Mouse (Mus musculus): ENCODE results near the gene Txlna. TPM values are rescaled to one million over a fixed set of nuclear protein-coding genes. Genes with fewer than 3 reads are reported as not detected.

Gene Txlna
- total and polyA plus RNA-seq, 2 experiments from 2014 or later: 29.3 to 31.6 TPM

GRCm38 (mm10) chr4:129615801-129616290 is 25.0 kb downstream of the Txlna start:
- DNase-seq (ENCODE audit: low spot score) (no peak), ATAC-seq (no peak)
- Histone ChIP-seq H3K9me3 (ENCODE audit: low read length) (no peaks in the 10 kb centered on the region), H3K4me3 (ENCODE audit: low read length) (no peak overlapping the region), H3K9ac (replicated peaks; ENCODE audit: low read length) (no peak overlapping the region), H3K36me3 (ENCODE audit: insufficient read depth, low read length) (no peaks in the 10 kb centered on the region), H3K27me3 (ENCODE audit: insufficient read depth, low read length) (no peaks in the 10 kb centered on the region), H3K27ac (no peak overlapping the region), H3K4me1 (ENCODE audit: insufficient read depth, low read length) (peaks cover 4% of the 10 kb centered on the region), H3K4me2 (ENCODE audit: low read depth, low read length) (no peak overlapping the region)
- 86% methylated on average over 9 of the region's 9 CpGs for WGBS
- no peak for TF ChIP-seq CTCF (IDR thresholded peaks at IDR 0.05; ENCODE audit: low read depth)

DNA sequence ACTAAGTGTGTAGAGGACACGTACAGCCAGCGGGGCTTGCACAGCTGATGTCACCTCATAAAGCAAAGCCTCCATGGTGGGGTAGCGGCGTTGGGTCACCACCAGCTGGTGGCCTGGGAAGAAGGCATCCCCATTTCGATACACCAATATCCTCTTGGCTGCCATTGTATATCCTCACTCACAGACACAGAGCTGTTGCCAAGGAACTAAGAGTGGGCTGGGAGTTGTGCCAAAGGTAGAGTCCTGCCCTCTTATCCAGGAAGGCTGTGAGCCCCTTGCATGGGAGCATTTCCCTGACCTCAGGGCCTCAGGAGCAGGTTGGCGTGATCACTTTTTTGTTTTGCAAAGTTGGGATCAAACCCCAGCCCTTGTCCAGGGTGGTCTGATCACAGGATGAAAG is 26.8 kb downstream of the Txlna start, which contains the start of gene Dcdc2b:
Gene Dcdc2b, minus strand, starts transcription at position 165 of the 400 bp plus-strand sequence.
- H3K9me3 ChIP-seq (ENCODE audit: low read length): no peaks in the 10 kb centered on the region
- TF ChIP-seq CTCF (IDR thresholded peaks at IDR 0.05; ENCODE audit: low read depth): no peak
- no peak within 1 kb of the TSS for H3K9ac ChIP-seq (replicated peaks; ENCODE audit: low read length)
- 56% methylated on average over 6 of the region's 6 CpGs for WGBS
- peaks cover 4% of the 10 kb centered on the region; the same call in 1 of the 2 replicates for H3K36me3 ChIP-seq (ENCODE audit: insufficient read depth, low read length)
- DNase-seq (ENCODE audit: low spot score) (peak; percentile 39), ATAC-seq (no peak)
- H3K4me3 ChIP-seq (ENCODE audit: low read length): no peak within 1 kb of the TSS
- H3K4me1 ChIP-seq (ENCODE audit: insufficient read depth, low read length): peaks cover 4% of the 10 kb centered on the region
- H3K4me2 ChIP-seq (ENCODE audit: low read depth, low read length): no peak within 1 kb of the TSS
- H3K27me3 ChIP-seq (ENCODE audit: insufficient read depth, low read length): no peaks in the 10 kb centered on the region
- peak within 1 kb of the TSS; percentile 45; the same call in 1 of the 2 replicates for H3K27ac ChIP-seq

- Histone ChIP-seq H3K9ac (replicated peaks; ENCODE audit: low read length) (no peak overlapping the region), H3K36me3 (ENCODE audit: insufficient read depth, low read length) (peaks cover 10% of the 10 kb centered on the region), H3K4me2 (ENCODE audit: low read depth, low read length) (no peak overlapping the region), H3K9me3 (ENCODE audit: low read length) (no peaks in the 10 kb centered on the region), H3K27me3 (ENCODE audit: insufficient read depth, low read length) (no peaks in the 10 kb centered on the region), H3K4me3 (ENCODE audit: low read length) (no peak overlapping the region), H3K4me1 (ENCODE audit: insufficient read depth, low read length) (no peaks in the 10 kb centered on the region), H3K27ac (no peak overlapping the region)
- TF ChIP-seq CTCF (IDR thresholded peaks at IDR 0.05; ENCODE audit: low read depth): no peak
- WGBS: 68% methylated on average over 4 of the region's 4 CpGs
- ATAC-seq (no peak), DNase-seq (ENCODE audit: low spot score) (no peak)
Observed at GRCm38 (mm10) chr4:129610472-129610871, 30.4 kb downstream of the Txlna start.

- TF ChIP-seq CTCF (IDR thresholded peaks at IDR 0.05; ENCODE audit: low read depth): no peak
- WGBS: 83% methylated on average over 4 of the region's 4 CpGs
Observed at GRCm38 (mm10) chr4:129610026-129610425, 30.8 kb downstream of the Txlna start.

GRCm38 (mm10) chr4:129609139-129609631 is 31.7 kb downstream of the Txlna start:
- no peak overlapping the region for H3K4me3 ChIP-seq (ENCODE audit: low read length)
- peaks cover 21% of the 10 kb centered on the region for H3K36me3 ChIP-seq (ENCODE audit: insufficient read depth, low read length)
- no peaks in the 10 kb centered on the region for H3K27me3 ChIP-seq (ENCODE audit: insufficient read depth, low read length)
- peak; percentile 13; the same call in 1 of the 2 replicates for ATAC-seq
- no peaks in the 10 kb centered on the region for H3K4me1 ChIP-seq (ENCODE audit: insufficient read depth, low read length)
- 76% methylated on average over 12 of the region's 12 CpGs for WGBS
- no peaks in the 10 kb centered on the region for H3K9me3 ChIP-seq (ENCODE audit: low read length)
- H3K9ac ChIP-seq (replicated peaks; ENCODE audit: low read length): 0 out of 2 replicates have a peak overlapping the region, but pooled peaks have one; percentile 4
- DNase-seq (ENCODE audit: low spot score): no peak
- no peak overlapping the region for H3K4me2 ChIP-seq (ENCODE audit: low read depth, low read length)
- no peak for TF ChIP-seq CTCF (IDR thresholded peaks at IDR 0.05; ENCODE audit: low read depth)
- H3K27ac ChIP-seq: peak overlapping the region; percentile 8; the same call in 1 of the 2 replicates

More at GRCm38 (mm10) chr4:129610026-129610425, 30.8 kb downstream of the Txlna start:
- peaks cover 13% of the 10 kb centered on the region for H3K36me3 ChIP-seq (ENCODE audit: insufficient read depth, low read length)
- H3K27ac ChIP-seq: no peak overlapping the region
- no peak for ATAC-seq
- no peaks in the 10 kb centered on the region for H3K27me3 ChIP-seq (ENCODE audit: insufficient read depth, low read length)
- no peak overlapping the region for H3K4me2 ChIP-seq (ENCODE audit: low read depth, low read length)
- H3K9me3 ChIP-seq (ENCODE audit: low read length): no peaks in the 10 kb centered on the region
- no peak overlapping the region for H3K4me3 ChIP-seq (ENCODE audit: low read length)
- no peak overlapping the region for H3K9ac ChIP-seq (replicated peaks; ENCODE audit: low read length)
- no peaks in the 10 kb centered on the region for H3K4me1 ChIP-seq (ENCODE audit: insufficient read depth, low read length)
- no peak for DNase-seq (ENCODE audit: low spot score)

DNA sequence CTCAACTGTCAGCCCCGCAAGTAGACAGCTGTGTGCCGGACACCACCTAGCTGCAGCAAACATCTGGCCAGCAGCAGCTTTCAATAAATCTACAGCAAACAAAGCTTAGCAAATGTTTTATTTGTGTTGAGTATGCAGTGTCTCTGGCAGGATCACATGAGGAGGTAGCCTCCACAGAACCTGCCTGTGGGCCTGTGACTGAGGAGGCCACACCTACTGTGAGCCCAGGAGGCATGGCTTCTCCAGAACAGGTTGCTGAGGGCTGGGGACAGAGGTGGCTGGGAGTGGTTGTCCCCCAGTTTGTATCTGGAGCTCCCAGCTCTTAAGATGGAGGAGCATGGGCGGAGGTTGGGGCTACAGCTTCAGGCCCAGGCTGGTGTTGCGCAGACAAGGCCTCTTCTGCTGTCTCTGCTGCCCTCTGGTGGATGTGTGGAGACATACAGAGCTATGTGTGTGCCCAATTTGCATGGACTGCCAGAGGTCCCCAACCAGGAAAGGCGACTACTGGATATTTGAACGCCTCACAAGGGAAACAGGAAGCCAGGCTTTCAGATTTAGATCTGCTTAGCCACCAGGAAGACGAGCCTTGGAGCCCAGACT is 32.3 kb downstream of the Txlna start:
- H3K4me2 ChIP-seq (ENCODE audit: low read depth, low read length): no peak overlapping the region
- peak overlapping the region; percentile 29; the same call in 1 of the 2 replicates for H3K9ac ChIP-seq (replicated peaks; ENCODE audit: low read length)
- no peaks in the 10 kb centered on the region for H3K4me1 ChIP-seq (ENCODE audit: insufficient read depth, low read length)
- peaks cover 27% of the 10 kb centered on the region for H3K36me3 ChIP-seq (ENCODE audit: insufficient read depth, low read length)
- DNase-seq (ENCODE audit: low spot score) (peak; percentile 92), ATAC-seq (peak; percentile 91)
- H3K27ac ChIP-seq: peak overlapping the region; percentile 57
- WGBS: 37% methylated on average over 7 of the region's 7 CpGs
- H3K27me3 ChIP-seq (ENCODE audit: insufficient read depth, low read length): no peaks in the 10 kb centered on the region
- no peak overlapping the region for H3K4me3 ChIP-seq (ENCODE audit: low read length)
- peak; percentile 96 for TF ChIP-seq CTCF (IDR thresholded peaks at IDR 0.05; ENCODE audit: low read depth)
- H3K9me3 ChIP-seq (ENCODE audit: low read length): no peaks in the 10 kb centered on the region
